13 mouse cellular contexts compared by ENCODE assay signal in genomic region chr13:12510032-12510431, GRCm38 (mm10). TPM values are rescaled to one million over a fixed set of nuclear protein-coding genes. Genes with fewer than 3 reads are reported as not detected.
DNase-seq lines count a peak whose midpoint lies in the region.
"Had no signal": no experiment of that assay in that cellular context is flagged by ENCODE, and none has a peak within 500 bp of the region (broad histone marks: within the 10 kb centered on the region; RNA-seq: fewer than 3 reads in every experiment).

No protein-coding gene starts in this region.

- DNase-seq in spleen, postnatal 36 days (ENCODE audit: low spot score in 2 of 2) = peak; percentile 47 to 48
- DNase-seq in spleen, postnatal 4 days (ENCODE audit: low spot score in 2 of 2) = no peak
- DNase-seq in thymus, adult 18-20 months = peak; percentile 50 to 67
- DNase-seq in thymus, postnatal 25 days = peak; percentile 67
- no peak for DNase-seq in urinary bladder, postnatal 14 days (ENCODE audit: low spot score)
- DNase-seq in adrenal gland, adult 8-10 months = no peak
- no peak for DNase-seq in cerebellum, adult 11 months
- DNase-seq: adrenal gland, postnatal 14 days; cerebellum, adult 8-10 months; cerebellum, postnatal 25 days; gastrocnemius, postnatal 10 days; kidney, postnatal 25 days had no signal

RNA-seq across cellular contexts. Expression of gene Edaradd, which starts 10.2 kb away (rescaled TPM):
- under 1 TPM; 0.06 to 0.24 (median 0.08) TPM for total RNA-seq in adrenal gland, adult 8-10 months (2022)
- total RNA-seq: MEL had no signal

RNA-seq across cellular contexts. Expression of gene Lgals8, which starts 45.3 kb away (rescaled TPM):
- 100 to 1,000 TPM in 2 of 4 experiments, 10 to 100 TPM in 2; 74.5 to 127 (median 102) TPM for total RNA-seq in adrenal gland, adult 8-10 months (2022)

RNA-seq across cellular contexts. Expression of gene Ero1lb, which starts 55.6 kb away (rescaled TPM):
- total RNA-seq in adrenal gland, adult 8-10 months (2022) = 10 to 100 TPM; 17.7 to 24.2 (median 21.4) TPM

Comparison
In these comparisons a context has a peak if more than half of its experiments do, and no peak if none do; other contexts are left out.
1. DNase-seq: peak in spleen, postnatal 36 days (2 of 2), thymus, adult 18-20 months (2 of 2) and thymus, postnatal 25 days (single experiment); none in spleen, postnatal 4 days (0 of 2), urinary bladder, postnatal 14 days (single experiment), adrenal gland, adult 8-10 months (single experiment) and cerebellum, adult 11 months (single experiment).